Mouse (Mus musculus) brain, embryonic 14.5 days (tissue): ENCODE measurements at regions not wholly inside any gene's neighbourhood (a gene's known extent, or its start where the extent isn't known, plus 50 kb on each side); places are given as distances from the start of the nearest gene placed in this dataset.

Experiments used
- CTCF ChIP-seq: fragments of 200-500 bp; IDR thresholded peaks from 2 replicates; pipeline ENCODE4 v1.5.1; 2012; ENCODE audit warnings: inconsistent platforms, mild to moderate bottlenecking, moderate library complexity, borderline replicate concordance; ENCODE audit not compliant: insufficient read depth, insufficient read length; ENCODE audit errors: extremely low read depth
- POLR2A ChIP-seq: fragments of 200-500 bp; IDR thresholded peaks from 2 replicates; pipeline ENCODE4 v1.6.1; 2012; ENCODE audit warnings: mild to moderate bottlenecking, inconsistent platforms, borderline replicate concordance; ENCODE audit not compliant: poor library complexity, insufficient read depth, insufficient read length, severe bottlenecking; ENCODE audit errors: extremely low read depth

GRCm38 (mm10) chr14:99614748-99615147, 316.3 kb downstream of the Klf5 start:
- TF ChIP-seq CTCF = no peak
- no peak for TF ChIP-seq POLR2A
